Mouse (Mus musculus): ENCODE measurements at regions not wholly inside any gene's neighbourhood (a gene's known extent, or its start where the extent isn't known, plus 50 kb on each side); places are given as distances from the start of the nearest gene placed in this dataset.

- TF ChIP-seq POLR2A (IDR thresholded peaks at IDR 0.05; ENCODE audit: insufficient read depth, low read depth, low read length) = no peak
- no peak for TF ChIP-seq CTCF (IDR thresholded peaks at IDR 0.05; ENCODE audit: insufficient read depth, low read depth, low read length)
- Histone ChIP-seq H3K27ac (ENCODE audit: insufficient read depth, low read depth, low read length) (peak overlapping the region; percentile 85), H3K4me3 (ENCODE audit: insufficient read depth, low read depth, low read length) (no peak overlapping the region), H3K4me1 (ENCODE audit: control insufficient read depth, insufficient read depth, low read length) (peaks cover 44% of the 10 kb centered on the region)
- 45% methylated on average over 9 of the region's 9 CpGs for WGBS
Measured at GRCm38 (mm10) chr11:114563172-114563571, 105.2 kb upstream of the Rpl38 start.

DNA sequence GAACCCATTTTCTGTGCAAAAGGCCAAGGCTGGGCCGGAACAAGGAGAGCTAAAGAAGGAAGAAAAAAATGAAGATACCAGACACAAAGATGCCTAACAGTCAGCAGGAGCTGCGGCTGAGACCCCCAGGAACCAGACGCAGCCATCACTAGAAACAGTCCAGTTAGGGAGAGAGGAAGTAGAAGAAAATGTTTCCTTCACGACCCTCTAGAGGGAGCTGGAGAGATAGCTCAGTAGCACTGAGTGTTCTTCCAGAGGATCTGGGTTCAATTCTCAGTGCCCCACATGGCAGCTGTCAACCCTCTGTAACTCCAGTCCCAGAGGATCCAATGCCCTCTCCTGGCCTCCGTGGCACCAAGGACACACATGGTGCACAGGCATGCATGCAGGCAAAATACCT is 113.7 kb upstream of the Rpl38 start:
- no peak overlapping the region for H3K27ac ChIP-seq (ENCODE audit: insufficient read depth, low read depth, low read length)
- no peak overlapping the region for H3K4me3 ChIP-seq (ENCODE audit: insufficient read depth, low read depth, low read length)
- H3K4me1 ChIP-seq (ENCODE audit: control insufficient read depth, insufficient read depth, low read length) = peaks cover 14% of the 10 kb centered on the region
- 70% methylated on average over 5 of the region's 5 CpGs for WGBS
- TF ChIP-seq POLR2A (IDR thresholded peaks at IDR 0.05; ENCODE audit: insufficient read depth, low read depth, low read length) (no peak), CTCF (IDR thresholded peaks at IDR 0.05; ENCODE audit: insufficient read depth, low read depth, low read length) (no peak)

DNA sequence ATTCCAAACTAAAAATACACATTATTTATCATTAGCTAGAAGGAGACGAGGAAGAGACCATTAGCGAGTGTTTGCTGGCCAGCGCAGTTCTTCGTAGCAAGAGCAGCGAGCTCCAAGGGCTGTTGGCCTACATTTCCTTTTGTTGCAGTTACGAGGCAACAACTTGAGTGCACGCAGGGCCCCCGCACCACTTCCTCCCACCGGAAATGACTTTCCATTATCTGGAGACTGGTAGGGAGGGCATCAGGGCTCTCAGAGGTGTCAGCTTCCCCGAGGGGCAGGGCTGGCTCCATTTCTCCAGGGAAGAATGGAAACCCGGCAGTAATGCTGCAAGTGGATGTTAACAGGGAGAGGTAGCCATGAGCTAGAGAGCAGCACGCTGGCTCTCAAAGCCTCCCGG is 114.3 kb upstream of the Rpl38 start:
- Histone ChIP-seq H3K4me3 (ENCODE audit: insufficient read depth, low read depth, low read length) (no peak overlapping the region), H3K4me1 (ENCODE audit: control insufficient read depth, insufficient read depth, low read length) (peaks cover 10% of the 10 kb centered on the region), H3K27ac (ENCODE audit: insufficient read depth, low read depth, low read length) (no peak overlapping the region; the same call in 1 of the 2 replicates)
- no peak for TF ChIP-seq POLR2A (IDR thresholded peaks at IDR 0.05; ENCODE audit: insufficient read depth, low read depth, low read length)
- 0 out of 2 replicates have a peak, but pooled peaks have one; percentile 8 for TF ChIP-seq CTCF (IDR thresholded peaks at IDR 0.05; ENCODE audit: insufficient read depth, low read depth, low read length)
- 49% methylated on average over 13 of the region's 13 CpGs for WGBS

DNA sequence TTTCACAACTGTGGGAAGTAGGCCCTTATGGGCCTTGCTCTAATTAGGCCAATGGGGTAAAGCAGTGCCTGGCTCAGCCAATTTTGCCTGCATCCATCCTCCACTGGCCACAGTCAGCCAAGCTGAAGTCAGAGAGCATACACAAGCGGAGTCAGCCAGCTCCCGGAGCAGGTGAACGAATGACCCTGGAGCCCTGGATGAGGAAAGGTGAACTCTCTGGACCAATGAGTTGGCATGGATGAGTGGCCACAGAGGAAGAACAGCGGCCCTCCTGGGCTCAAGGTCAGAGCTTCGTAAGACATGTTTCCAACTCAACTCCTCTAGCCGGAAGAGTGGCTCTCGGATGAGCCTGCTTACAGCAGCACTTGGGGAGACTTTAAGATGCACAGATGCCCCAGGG is 116.1 kb upstream of the Rpl38 start:
- Histone ChIP-seq H3K4me1 (ENCODE audit: control insufficient read depth, insufficient read depth, low read length) (peaks cover 10% of the 10 kb centered on the region), H3K27ac (ENCODE audit: insufficient read depth, low read depth, low read length) (no peak overlapping the region), H3K4me3 (ENCODE audit: insufficient read depth, low read depth, low read length) (no peak overlapping the region)
- 97% methylated on average over 7 of the region's 7 CpGs for WGBS
- TF ChIP-seq CTCF (IDR thresholded peaks at IDR 0.05; ENCODE audit: insufficient read depth, low read depth, low read length) (no peak), POLR2A (IDR thresholded peaks at IDR 0.05; ENCODE audit: insufficient read depth, low read depth, low read length) (no peak)

DNA sequence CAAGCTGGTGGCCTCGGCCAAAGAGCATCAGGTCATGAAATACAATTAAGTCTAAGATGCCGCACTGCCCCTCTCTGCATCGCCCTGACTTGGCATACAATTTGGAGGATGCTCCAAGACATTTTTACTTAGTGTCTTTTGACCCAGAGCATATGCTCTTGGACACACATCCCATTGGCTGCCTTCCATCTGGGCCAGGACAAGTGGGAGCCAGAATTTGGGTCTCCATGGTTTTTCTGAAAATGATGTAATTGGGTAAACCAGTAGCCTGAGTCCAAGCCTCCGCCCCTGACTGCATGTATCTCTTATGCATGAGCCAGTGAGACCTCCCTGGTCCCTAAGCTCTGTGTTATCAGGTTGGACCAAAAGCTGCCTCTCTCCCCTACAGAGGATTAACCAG is 117.1 kb upstream of the Rpl38 start:
- TF ChIP-seq CTCF (IDR thresholded peaks at IDR 0.05; ENCODE audit: insufficient read depth, low read depth, low read length) = no peak
- no peak for TF ChIP-seq POLR2A (IDR thresholded peaks at IDR 0.05; ENCODE audit: insufficient read depth, low read depth, low read length)
- 95% methylated on average over 4 of the region's 4 CpGs for WGBS
- Histone ChIP-seq H3K27ac (ENCODE audit: insufficient read depth, low read depth, low read length) (no peak overlapping the region), H3K4me1 (ENCODE audit: control insufficient read depth, insufficient read depth, low read length) (peaks cover 10% of the 10 kb centered on the region), H3K4me3 (ENCODE audit: insufficient read depth, low read depth, low read length) (no peak overlapping the region)

GRCm38 (mm10) chr11:114548658-114549057 is 119.7 kb upstream of the Rpl38 start:
- Histone ChIP-seq H3K4me1 (ENCODE audit: control insufficient read depth, insufficient read depth, low read length) (peaks cover 8% of the 10 kb centered on the region), H3K4me3 (ENCODE audit: insufficient read depth, low read depth, low read length) (no peak overlapping the region), H3K27ac (ENCODE audit: insufficient read depth, low read depth, low read length) (no peak overlapping the region)
- WGBS = 90% methylated on average over 5 of the region's 5 CpGs
- no peak for TF ChIP-seq CTCF (IDR thresholded peaks at IDR 0.05; ENCODE audit: insufficient read depth, low read depth, low read length)
- no peak for TF ChIP-seq POLR2A (IDR thresholded peaks at IDR 0.05; ENCODE audit: insufficient read depth, low read depth, low read length)

DNA sequence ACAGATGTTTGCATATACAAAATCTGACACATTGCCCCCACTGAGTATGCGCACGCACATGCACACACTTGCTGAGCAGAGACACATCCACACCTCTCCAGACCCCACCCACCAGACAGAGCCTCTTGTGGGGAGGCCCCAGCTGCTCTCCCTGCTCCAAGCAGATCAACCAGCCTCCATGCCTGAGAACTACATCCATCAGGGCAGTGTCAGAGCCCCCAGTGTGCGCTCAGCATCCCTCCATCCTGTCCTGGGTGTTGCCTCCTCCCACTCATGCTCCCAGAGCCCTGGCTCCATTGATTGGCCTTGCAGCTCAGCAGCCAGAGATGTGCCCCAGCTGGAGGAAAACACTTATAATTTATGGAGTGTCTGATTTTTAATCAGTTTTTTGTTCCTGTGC is 124.1 kb upstream of the Rpl38 start:
- Histone ChIP-seq H3K27ac (ENCODE audit: insufficient read depth, low read depth, low read length) (no peak overlapping the region), H3K4me3 (ENCODE audit: insufficient read depth, low read depth, low read length) (no peak overlapping the region), H3K4me1 (ENCODE audit: control insufficient read depth, insufficient read depth, low read length) (peaks cover 8% of the 10 kb centered on the region)
- TF ChIP-seq CTCF (IDR thresholded peaks at IDR 0.05; ENCODE audit: insufficient read depth, low read depth, low read length) (no peak), POLR2A (IDR thresholded peaks at IDR 0.05; ENCODE audit: insufficient read depth, low read depth, low read length) (no peak)
- WGBS = 60% methylated on average over 3 of the region's 3 CpGs

- TF ChIP-seq POLR2A (IDR thresholded peaks at IDR 0.05; ENCODE audit: insufficient read depth, low read depth, low read length) (no peak), CTCF (IDR thresholded peaks at IDR 0.05; ENCODE audit: insufficient read depth, low read depth, low read length) (no peak)
- no peak overlapping the region for H3K27ac ChIP-seq (ENCODE audit: insufficient read depth, low read depth, low read length)
- peaks cover 18% of the 10 kb centered on the region for H3K4me1 ChIP-seq (ENCODE audit: control insufficient read depth, insufficient read depth, low read length)
- 82% methylated on average over 8 of the region's 8 CpGs for WGBS
- H3K4me3 ChIP-seq (ENCODE audit: insufficient read depth, low read depth, low read length) = no peak overlapping the region
Measured at GRCm38 (mm10) chr11:114542167-114542566, 126.2 kb upstream of the Rpl38 start.

- TF ChIP-seq CTCF (IDR thresholded peaks at IDR 0.05; ENCODE audit: insufficient read depth, low read depth, low read length) (no peak), POLR2A (IDR thresholded peaks at IDR 0.05; ENCODE audit: insufficient read depth, low read depth, low read length) (no peak)
- 77% methylated on average over 3 of the region's 3 CpGs for WGBS
- H3K27ac ChIP-seq (ENCODE audit: insufficient read depth, low read depth, low read length) = no peak overlapping the region
Measured at GRCm38 (mm10) chr11:114540503-114540902, 127.8 kb upstream of the Rpl38 start.

More at GRCm38 (mm10) chr11:114540503-114540902, 127.8 kb upstream of the Rpl38 start:
- no peak overlapping the region for H3K4me3 ChIP-seq (ENCODE audit: insufficient read depth, low read depth, low read length)
- H3K4me1 ChIP-seq (ENCODE audit: control insufficient read depth, insufficient read depth, low read length) = peaks cover 23% of the 10 kb centered on the region
